Mouse (Mus musculus) intestine, embryonic 15.5 days (tissue): ENCODE measurements around the gene Pitpnb. TPM values are rescaled to one million over a fixed set of nuclear protein-coding genes. Genes with fewer than 3 reads are reported as not detected.

Experiments
- ATAC-seq: fragments of 200-750 bp; cut with Nextera tagmentation; 2 replicates; pipeline ENCODE4 v1.8.0; 2017; ENCODE audit warnings: moderate TSS enrichment, moderate library complexity
- H3K27ac ChIP-seq: fragments of 300-500 bp; sonication (generic); 2 replicates; pipeline ENCODE4 v1.5.1; 2015; ENCODE audit warnings: mild to moderate bottlenecking, inconsistent platforms
- H3K27me3 ChIP-seq: fragments of 300-500 bp; sonication (generic); replicated peaks from 2 replicates; pipeline ENCODE4 v1.6.1; 2015; ENCODE audit warnings: inconsistent platforms
- H3K36me3 ChIP-seq: fragments of 300-500 bp; sonication (generic); 2 replicates; pipeline ENCODE4 v1.6.1; 2015; ENCODE audit warnings: inconsistent platforms
- H3K4me1 ChIP-seq: fragments of 300-500 bp; sonication (generic); replicated peaks from 2 replicates; pipeline ENCODE4 v1.6.1; 2015; ENCODE audit warnings: inconsistent platforms
- H3K4me2 ChIP-seq: fragments of 300-500 bp; sonication (generic); replicated peaks from 2 replicates; pipeline ENCODE4 v1.6.1; 2015; ENCODE audit warnings: mild to moderate bottlenecking, inconsistent platforms
- H3K4me3 ChIP-seq: fragments of 300-500 bp; sonication (generic); replicated peaks from 2 replicates; pipeline ENCODE4 v1.5.1; 2015; ENCODE audit warnings: inconsistent platforms
- H3K9ac ChIP-seq: fragments of 300-500 bp; sonication (generic); 2 replicates; pipeline ENCODE4 v1.6.1; 2015; ENCODE audit warnings: inconsistent platforms
- H3K9me3 ChIP-seq: fragments of 300-500 bp; sonication (generic); 2 replicates; pipeline ENCODE4 v1.6.1; 2016; ENCODE audit warnings: inconsistent platforms
- WGBS: fragments of 180-500 bp; shearing (Covaris S2); methylation state at CpG from one replicate; pipeline ENCODE4 v1.1.7; 2015; 5-methylcytosine and 5-hydroxymethylcytosine counted together
- polyA plus RNA-seq: library from polyadenylated mRNA; unstranded; fragments of >200 nt; fragmentation: Nextera tagmentation; extraction: Ambion mirVana; gene quantifications from 2 replicates; pipeline ENCODE4 v1.2.1, GENCODE M21; 2015

Pitpnb gene
- 93.6 and 94.2 TPM in 2 replicates for polyA plus RNA-seq

DNA sequence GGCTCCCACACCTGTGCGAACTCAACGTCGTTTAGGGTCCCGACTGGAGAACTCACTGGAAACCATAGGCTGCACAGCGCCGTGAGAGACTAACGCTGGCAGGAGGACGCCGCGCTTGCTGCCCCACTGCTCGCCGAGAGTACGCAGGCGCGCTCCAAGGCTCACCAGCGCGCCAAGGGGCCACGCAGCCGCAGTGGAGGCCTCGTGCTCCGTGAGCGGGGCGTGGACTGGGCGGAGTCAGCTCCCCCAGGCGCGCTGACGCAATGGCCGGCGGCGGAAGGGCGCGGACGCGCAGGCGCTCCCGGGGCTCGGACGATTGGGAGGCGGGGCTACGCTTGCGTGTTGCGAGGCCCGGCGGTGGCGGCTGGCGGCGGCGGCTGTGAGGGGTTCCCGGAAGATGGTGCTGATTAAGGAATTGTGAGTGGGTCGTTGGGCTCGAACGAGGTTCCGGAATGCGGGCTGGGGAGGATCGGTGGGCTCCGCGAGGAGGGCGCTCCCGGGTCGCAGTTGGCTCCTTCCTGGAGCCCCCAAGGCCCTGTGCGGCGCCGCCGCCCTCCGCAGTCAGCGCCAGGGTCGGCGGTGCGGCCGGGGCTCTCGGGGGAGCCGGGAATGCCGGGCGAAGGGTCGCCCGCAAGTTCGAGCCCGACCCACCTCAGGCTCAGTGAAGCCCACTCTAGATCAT is at the start of gene Pitpnb:
Gene Pitpnb, plus strand, starts transcription at position 347 of the 682 bp plus-strand sequence.
- H3K9me3 ChIP-seq: no peaks in the 10 kb centered on the region
- ATAC-seq: peak; percentile 99
- under 1% methylated on average over 72 of the region's 78 CpGs for WGBS

GRCm38 (mm10) chr5:111284420-111285175 is 46.0 kb upstream of the Pitpnb start:
- 83% methylated on average over 19 of the region's 19 CpGs for WGBS
- ATAC-seq: no peak
- no peaks in the 10 kb centered on the region for H3K4me1 ChIP-seq
- no peak overlapping the region for H3K4me3 ChIP-seq
- no peak overlapping the region for H3K27ac ChIP-seq
- H3K36me3 ChIP-seq: no peaks in the 10 kb centered on the region
- no peaks in the 10 kb centered on the region for H3K27me3 ChIP-seq
- H3K9me3 ChIP-seq: no peaks in the 10 kb centered on the region
- H3K4me2 ChIP-seq: no peak overlapping the region
- no peak overlapping the region for H3K9ac ChIP-seq

More for the DNA sequence above, at the start of gene Pitpnb:
- H3K4me1 ChIP-seq: peaks cover 7% of the 10 kb centered on the region; the same call in 1 of the 2 replicates
- peak within 1 kb of the TSS; percentile 69 for H3K4me2 ChIP-seq
- H3K4me3 ChIP-seq: peak within 1 kb of the TSS; percentile 96
- no peaks in the 10 kb centered on the region for H3K36me3 ChIP-seq
- H3K27ac ChIP-seq: peak within 1 kb of the TSS; percentile 79
- no peaks in the 10 kb centered on the region for H3K27me3 ChIP-seq
- peak within 1 kb of the TSS; percentile 98 for H3K9ac ChIP-seq

DNA sequence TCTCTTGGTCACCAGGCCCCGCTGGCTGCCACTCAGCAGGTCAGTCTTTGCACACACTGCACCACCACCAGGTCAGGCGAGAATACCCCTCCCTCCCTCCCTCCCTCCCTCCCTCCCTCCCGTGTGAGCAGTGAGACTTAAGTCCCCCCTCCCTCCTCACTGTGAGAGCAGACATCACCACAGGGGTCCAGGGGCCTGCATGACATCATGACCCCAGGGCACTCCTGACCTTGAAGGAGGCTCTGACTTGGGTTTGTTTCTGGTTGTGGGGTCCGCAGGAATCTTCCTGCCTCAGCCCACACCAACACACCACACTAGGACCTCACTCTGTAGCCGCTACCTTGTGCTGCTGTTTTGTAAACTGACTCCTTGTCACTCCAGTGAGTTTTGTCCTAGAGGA is 43.0 kb upstream of the Pitpnb start:
- Histone ChIP-seq H3K4me3 (no peak overlapping the region), H3K36me3 (no peaks in the 10 kb centered on the region), H3K9ac (no peak overlapping the region), H3K4me2 (no peak overlapping the region), H3K4me1 (no peaks in the 10 kb centered on the region), H3K27ac (no peak overlapping the region), H3K9me3 (no peaks in the 10 kb centered on the region), H3K27me3 (no peaks in the 10 kb centered on the region)
- WGBS: 70% methylated on average over 5 of the region's 5 CpGs
- no peak for ATAC-seq

GRCm38 (mm10) chr5:111288486-111288885 is 42.1 kb upstream of the Pitpnb start:
- Histone ChIP-seq H3K4me2 (no peak overlapping the region), H3K27me3 (no peaks in the 10 kb centered on the region), H3K4me1 (no peaks in the 10 kb centered on the region), H3K9me3 (no peaks in the 10 kb centered on the region), H3K4me3 (no peak overlapping the region), H3K36me3 (no peaks in the 10 kb centered on the region), H3K27ac (no peak overlapping the region), H3K9ac (no peak overlapping the region)
- WGBS: 89% methylated on average over 11 of the region's 11 CpGs
- ATAC-seq: no peak

- no peaks in the 10 kb centered on the region for H3K9me3 ChIP-seq
- no peak overlapping the region for H3K4me3 ChIP-seq
- H3K4me1 ChIP-seq: no peaks in the 10 kb centered on the region
- H3K27me3 ChIP-seq: no peaks in the 10 kb centered on the region
- no peak overlapping the region for H3K9ac ChIP-seq
- H3K27ac ChIP-seq: no peak overlapping the region
- no peak overlapping the region for H3K4me2 ChIP-seq
- WGBS: 85% methylated on average over 11 of the region's 11 CpGs
- no peak for ATAC-seq
- H3K36me3 ChIP-seq: no peaks in the 10 kb centered on the region
Observed at GRCm38 (mm10) chr5:111290071-111290470, 40.5 kb upstream of the Pitpnb start.

GRCm38 (mm10) chr5:111291639-111292038 is 38.9 kb upstream of the Pitpnb start:
- no peak for ATAC-seq
- Histone ChIP-seq H3K9me3 (no peaks in the 10 kb centered on the region), H3K4me1 (no peaks in the 10 kb centered on the region), H3K27me3 (no peaks in the 10 kb centered on the region), H3K27ac (no peak overlapping the region), H3K9ac (no peak overlapping the region), H3K36me3 (no peaks in the 10 kb centered on the region), H3K4me2 (no peak overlapping the region), H3K4me3 (no peak overlapping the region)
- 54% methylated on average over 10 of the region's 10 CpGs for WGBS

DNA sequence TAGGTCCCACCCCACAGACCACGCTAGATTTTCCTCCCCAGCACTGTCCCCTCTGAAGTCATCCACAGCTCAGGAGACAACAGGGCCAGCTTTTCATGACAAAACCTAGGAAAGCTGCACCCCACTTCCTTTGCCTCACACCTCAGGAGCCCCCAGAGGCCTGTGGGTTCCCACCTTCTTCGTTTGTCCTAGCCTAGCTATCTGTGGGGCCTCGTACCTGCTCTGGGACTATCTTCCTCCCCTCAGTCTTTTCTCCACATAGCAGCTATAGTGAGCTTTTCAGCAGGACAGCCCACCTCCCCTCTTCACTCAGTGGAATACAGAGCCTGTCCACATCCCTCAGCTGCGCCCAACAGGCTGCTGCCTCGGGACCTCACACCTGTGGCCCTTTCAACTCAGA is 32.8 kb upstream of the Pitpnb start:
- Histone ChIP-seq H3K27me3 (no peaks in the 10 kb centered on the region), H3K36me3 (no peaks in the 10 kb centered on the region), H3K4me1 (0 out of 2 replicates have a peak, but pooled peaks cover 3% of the 10 kb centered on the region), H3K27ac (no peak overlapping the region), H3K9me3 (no peaks in the 10 kb centered on the region), H3K4me2 (no peak overlapping the region), H3K4me3 (no peak overlapping the region), H3K9ac (no peak overlapping the region)
- ATAC-seq: no peak
- WGBS: 63% methylated on average over 5 of the region's 5 CpGs

DNA sequence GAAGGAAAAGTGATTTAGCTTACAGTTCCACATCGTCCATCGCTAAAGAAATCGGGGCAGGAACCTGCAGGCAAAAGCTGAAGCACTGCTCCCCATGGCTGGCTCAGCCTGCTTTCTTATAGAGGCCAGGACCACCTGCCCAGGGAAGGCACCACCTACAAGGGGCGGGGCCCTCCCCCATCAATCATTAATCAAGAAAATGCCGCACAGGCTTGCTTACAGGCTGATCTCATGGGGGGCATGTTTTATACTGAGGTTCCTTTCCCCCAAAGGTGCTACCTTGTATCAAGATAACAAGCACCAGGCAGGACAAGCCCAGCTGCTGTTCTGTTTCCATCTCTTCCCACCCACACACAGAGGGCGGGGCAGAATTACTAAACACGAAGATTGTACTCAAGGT is 31.9 kb upstream of the Pitpnb start:
- WGBS: 42% methylated on average over 7 of the region's 7 CpGs
- no peak overlapping the region for H3K9ac ChIP-seq
- no peaks in the 10 kb centered on the region for H3K27me3 ChIP-seq
- no peak overlapping the region for H3K4me3 ChIP-seq
- 0 out of 2 replicates have a peak, but pooled peaks cover 3% of the 10 kb centered on the region for H3K4me1 ChIP-seq
- H3K27ac ChIP-seq: no peak overlapping the region
- no peak for ATAC-seq
- no peaks in the 10 kb centered on the region for H3K9me3 ChIP-seq
- H3K4me2 ChIP-seq: no peak overlapping the region
- H3K36me3 ChIP-seq: no peaks in the 10 kb centered on the region

DNA sequence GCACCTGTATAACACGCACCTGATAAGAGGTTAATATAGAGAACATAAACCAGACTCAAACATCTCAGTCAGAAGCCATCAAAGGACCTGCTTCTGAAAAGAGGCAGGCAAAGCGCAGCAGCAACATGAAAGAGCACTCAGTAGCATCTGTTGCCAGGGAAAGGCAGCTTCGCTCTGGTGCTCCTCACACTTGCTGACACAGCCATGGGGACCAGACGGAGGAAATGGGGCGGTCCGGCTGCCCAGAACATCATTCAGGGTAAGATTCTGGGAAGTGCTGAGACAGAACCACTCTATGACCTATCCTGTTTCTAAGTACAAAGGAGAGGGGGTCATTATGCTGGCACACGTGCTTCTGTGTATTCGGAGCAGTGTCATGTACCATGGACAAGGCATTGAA is 29.8 kb upstream of the Pitpnb start:
- 68% methylated on average over 8 of the region's 8 CpGs for whole genome bisulfite sequencing
- 0 out of 2 replicates have a peak, but pooled peaks cover 3% of the 10 kb centered on the region for H3K4me1 ChIP-seq
- ATAC-seq: no peak

DNA sequence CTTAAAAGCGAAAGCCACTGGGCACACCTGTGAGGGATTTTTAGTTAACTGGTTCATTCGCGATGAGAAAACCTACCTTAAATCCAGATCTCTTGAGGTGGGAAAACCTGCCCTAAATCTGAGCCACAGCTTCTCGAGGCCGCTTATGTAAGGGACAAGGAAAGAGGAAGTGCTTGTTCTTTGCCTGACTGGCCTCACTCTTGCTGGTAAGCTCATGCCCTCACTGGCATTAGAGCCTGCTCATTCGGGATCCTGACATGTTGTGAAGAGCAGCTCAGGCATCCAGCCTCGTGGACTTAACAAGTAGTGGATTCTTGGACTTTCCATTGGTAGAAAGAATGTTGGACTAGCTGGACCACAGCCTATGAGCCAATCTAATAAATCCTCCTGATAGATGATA is 28.8 kb upstream of the Pitpnb start:
- no peak overlapping the region for H3K9ac ChIP-seq
- no peaks in the 10 kb centered on the region for H3K9me3 ChIP-seq
- no peaks in the 10 kb centered on the region for H3K27me3 ChIP-seq
- no peak overlapping the region for H3K4me2 ChIP-seq
- 77% methylated on average over 7 of the region's 7 CpGs for WGBS
- no peak overlapping the region for H3K4me3 ChIP-seq
- no peak for ATAC-seq
- H3K4me1 ChIP-seq: 0 out of 2 replicates have a peak, but pooled peaks cover 3% of the 10 kb centered on the region
- H3K27ac ChIP-seq: no peak overlapping the region
- H3K36me3 ChIP-seq: no peaks in the 10 kb centered on the region

More for the DNA sequence above, 29.8 kb upstream of the Pitpnb start:
- H3K27me3 ChIP-seq: no peaks in the 10 kb centered on the region
- H3K9me3 ChIP-seq: no peaks in the 10 kb centered on the region
- H3K9ac ChIP-seq: no peak overlapping the region
- H3K4me3 ChIP-seq: no peak overlapping the region
- no peak overlapping the region for H3K4me2 ChIP-seq
- H3K36me3 ChIP-seq: no peaks in the 10 kb centered on the region
- H3K27ac ChIP-seq: no peak overlapping the region

DNA sequence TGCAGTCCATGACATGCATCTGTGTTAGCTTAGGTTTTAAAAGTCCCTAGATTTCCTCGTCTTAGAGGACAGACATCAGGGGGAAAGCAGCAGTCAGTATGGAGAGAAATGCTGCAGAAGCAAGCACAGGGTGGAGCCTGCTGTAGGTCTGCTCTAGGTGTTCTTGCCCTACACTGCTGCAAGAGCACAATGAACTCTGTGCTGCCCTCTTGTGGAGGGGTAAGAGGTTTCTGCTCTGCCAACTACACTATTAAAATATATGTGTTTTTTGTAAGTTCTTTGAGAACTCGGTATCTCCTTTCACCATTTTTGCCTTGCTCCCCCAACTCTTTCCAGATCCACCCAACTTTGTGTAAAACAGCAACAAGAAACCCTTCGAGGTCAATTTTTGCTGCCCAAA is 25.8 kb upstream of the Pitpnb start:
- WGBS: 91% methylated on average over 3 of the region's 3 CpGs
- no peaks in the 10 kb centered on the region for H3K36me3 ChIP-seq
- H3K4me2 ChIP-seq: no peak overlapping the region
- H3K9ac ChIP-seq: no peak overlapping the region
- H3K27me3 ChIP-seq: no peaks in the 10 kb centered on the region
- no peaks in the 10 kb centered on the region for H3K4me1 ChIP-seq
- no peak overlapping the region for H3K4me3 ChIP-seq
- no peak for ATAC-seq
- no peak overlapping the region for H3K27ac ChIP-seq
- H3K9me3 ChIP-seq: no peaks in the 10 kb centered on the region

DNA sequence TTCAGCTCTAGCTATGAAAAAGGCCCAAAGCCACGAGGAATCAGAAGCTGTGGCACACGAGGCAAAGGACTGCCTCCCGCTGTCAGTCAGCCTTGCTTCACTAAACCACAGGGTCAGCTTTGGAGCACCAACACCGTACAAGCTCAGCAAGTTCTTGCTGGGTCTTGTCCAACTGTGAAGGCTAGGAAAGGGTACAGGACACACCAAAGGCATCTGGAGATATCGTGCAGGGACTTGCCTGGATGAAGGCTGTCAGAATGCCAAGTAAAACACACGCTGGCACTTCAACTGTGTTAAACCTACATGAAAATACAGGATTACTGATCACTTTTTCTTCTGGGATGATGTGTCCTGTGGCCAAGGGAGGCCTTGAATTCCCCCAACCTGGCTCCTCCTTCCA is 20.4 kb upstream of the Pitpnb start:
- no peaks in the 10 kb centered on the region for H3K36me3 ChIP-seq

More for the DNA sequence above, 20.4 kb upstream of the Pitpnb start:
- WGBS: 80% methylated on average over 6 of the region's 6 CpGs
- no peak overlapping the region for H3K9ac ChIP-seq
- ATAC-seq: no peak
- H3K4me3 ChIP-seq: no peak overlapping the region
- H3K27me3 ChIP-seq: no peaks in the 10 kb centered on the region
- H3K4me1 ChIP-seq: no peaks in the 10 kb centered on the region
- no peaks in the 10 kb centered on the region for H3K9me3 ChIP-seq
- H3K27ac ChIP-seq: no peak overlapping the region
- H3K4me2 ChIP-seq: no peak overlapping the region
